Mouse (Mus musculus) lung, postnatal 0 days (tissue): Measurements from ENCODE around the gene Pvr.

Source experiments
- CTCF ChIP-seq: IDR thresholded peaks from 2 replicates; pipeline ENCODE4 v1.5.1; 2016; ENCODE audit warnings: antibody characterized with exemption, mild to moderate bottlenecking
- EP300 ChIP-seq: IDR thresholded peaks from 2 replicates; pipeline ENCODE4 v1.6.1; 2016; ENCODE audit warnings: antibody characterized with exemption, mild to moderate bottlenecking, control low read depth

- TF ChIP-seq CTCF = no peak
- TF ChIP-seq EP300 = peak; percentile 76
Measured at GRCm38 (mm10) chr7:19935961-19936360, 15.0 kb upstream of the Pvr start.
